Mouse (Mus musculus) bone marrow, adult 2 months (tissue): ENCODE measurements at regions not wholly inside any gene's neighbourhood (a gene's known extent, or its start where the extent isn't known, plus 50 kb on each side); places are given as distances from the start of the nearest gene placed in this dataset.

Experiments
- CTCF ChIP-seq: fragments of 200-500 bp; IDR thresholded peaks from 2 replicates; pipeline ENCODE4 v1.5.1; 2011; ENCODE audit warnings: low read length, control low read depth; ENCODE audit not compliant: control insufficient read depth, insufficient read depth
- POLR2A ChIP-seq: fragments of 200-500 bp; IDR thresholded peaks from 2 replicates; pipeline ENCODE4 v1.6.1; 2011; ENCODE audit warnings: low read depth, mild to moderate bottlenecking, control low read depth, low read length, borderline replicate concordance; ENCODE audit not compliant: control insufficient read depth

- TF ChIP-seq CTCF = no peak
- TF ChIP-seq POLR2A = no peak
Observed at GRCm38 (mm10) chr10:119027241-119027901, 157.4 kb upstream of the Dyrk2 start.
